Mouse (Mus musculus) spleen, adult 18-20 months (tissue): ENCODE data around the gene Fkbp9.

Experiments
- DNase-seq, 2 experiments: peaks; one replicate each; pipeline ENCODE4 v3.0.0; 2022; ENCODE audit warnings: mixed read lengths in 2 of 2

Gene Fkbp9

GRCm38 (mm10) chr6:56906121-56906846, 74.4 kb downstream of the Fkbp9 start:
- DNase-seq, result no peak

- DNase-seq, result no peak
Observed at GRCm38 (mm10) chr6:56907973-56908372, 76.1 kb downstream of the Fkbp9 start.

DNA sequence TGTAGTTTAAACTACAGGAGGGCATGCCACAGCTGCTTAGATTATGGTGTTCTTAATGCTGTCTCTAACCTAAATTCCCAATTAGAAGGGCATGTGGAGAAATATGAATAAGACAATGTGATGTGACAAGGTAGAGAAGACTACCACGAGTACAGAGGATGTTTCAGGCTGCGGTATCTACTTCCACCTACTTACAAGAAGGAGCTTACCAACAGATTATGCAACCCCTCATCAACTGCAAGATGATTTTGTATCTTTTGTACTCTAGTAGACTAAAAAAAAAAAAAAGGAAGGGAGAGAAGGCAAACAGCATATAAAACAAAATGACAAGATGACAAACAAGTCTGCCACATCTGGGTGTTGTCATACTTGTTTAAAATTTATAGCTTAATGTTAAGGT, 76.5 kb downstream of the Fkbp9 start:
- no peak for DNase-seq

- peak; percentile 35 to 68 for DNase-seq
Observed at GRCm38 (mm10) chr6:56908912-56909311, 77.1 kb downstream of the Fkbp9 start.

- DNase-seq, result no peak
Observed at GRCm38 (mm10) chr6:56910910-56911309, 79.1 kb downstream of the Fkbp9 start.

- DNase-seq, result no peak
Observed at GRCm38 (mm10) chr6:56913092-56913858, 81.4 kb downstream of the Fkbp9 start.

GRCm38 (mm10) chr6:56916279-56916678, 84.4 kb downstream of the Fkbp9 start:
- DNase-seq, result no peak

- DNase-seq, result no peak
Observed at GRCm38 (mm10) chr6:56917578-56918368, 85.9 kb downstream of the Fkbp9 start.

- DNase-seq, result no peak
Observed at GRCm38 (mm10) chr6:56919330-56920044, 87.6 kb downstream of the Fkbp9 start.

- no peak for DNase-seq
Observed at GRCm38 (mm10) chr6:56920222-56921092, 88.6 kb downstream of the Fkbp9 start.

- no peak for DNase-seq
Observed at GRCm38 (mm10) chr6:56923331-56923725, 91.5 kb downstream of the Fkbp9 start.

- peak; percentile 91 to 96 for DNase-seq
Observed at GRCm38 (mm10) chr6:56923726-56924707, 92.2 kb downstream of the Fkbp9 start, which contains the start of the genes Nt5c3 and Vmn1r4. Nt5c3 (minus strand) TSS chr6:56923932. Vmn1r4 (plus strand) TSS chr6:56924015.
